Mouse (Mus musculus): ENCODE data around the gene Bri3bp.

DNA sequence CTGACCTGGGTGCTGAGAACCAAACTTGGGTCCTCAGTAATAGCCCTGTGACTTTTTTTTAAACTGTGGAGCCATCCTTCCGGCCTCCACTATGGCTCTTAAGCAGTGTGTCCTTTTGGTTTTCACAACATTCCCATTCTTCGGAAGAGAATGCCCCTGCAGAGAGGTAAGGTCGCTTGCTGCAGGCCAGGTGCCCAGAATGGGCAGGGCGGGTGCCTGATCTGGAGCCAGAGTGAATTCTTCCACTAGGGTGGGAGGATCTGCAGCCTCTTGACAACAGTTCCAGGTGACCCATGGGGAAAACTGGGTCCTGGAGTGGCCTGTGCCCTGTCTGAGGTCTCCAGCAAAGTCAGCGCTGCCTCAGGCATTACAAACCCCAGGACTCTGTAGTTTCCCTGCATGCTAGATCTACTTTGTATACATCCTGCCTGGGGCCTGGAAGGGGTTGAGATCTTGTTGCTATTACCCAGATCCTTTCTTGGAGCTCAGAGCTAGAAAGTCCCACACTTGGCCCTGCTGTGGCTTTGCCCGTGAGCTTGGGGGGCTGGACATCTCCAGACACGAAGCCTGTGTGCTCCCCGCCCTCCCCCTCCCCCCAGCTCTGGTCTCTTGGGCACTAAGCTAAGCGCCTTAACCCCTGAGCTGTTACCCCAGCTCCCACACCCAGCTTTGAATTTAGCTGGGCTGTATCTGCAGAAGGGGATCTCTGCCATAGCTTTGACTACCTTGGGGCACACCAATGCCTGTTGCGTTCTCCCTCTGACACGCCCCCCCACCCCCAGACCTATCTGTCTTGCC lies 39.3 kb downstream of the Bri3bp start:
- TF ChIP-seq POLR2A (IDR thresholded peaks at IDR 0.05; ENCODE audit: borderline replicate concordance, extremely low read depth, insufficient read depth, insufficient read length, poor library complexity, severe bottlenecking) (no peak), CTCF (IDR thresholded peaks at IDR 0.05; ENCODE audit: borderline replicate concordance, extremely low read depth, insufficient read depth, insufficient read length) (no peak)

Data from brain, embryonic 14.5 days (tissue).